In genomic region chr19:18015371-18015770, GRCm38 (mm10) we compare ENCODE assay signal across 23 mouse cellular contexts.
"Had no signal": no experiment of that assay in that cellular context is flagged by ENCODE, and none has a peak within 500 bp of the region (broad histone marks: within the 10 kb centered on the region; RNA-seq: fewer than 3 reads in every experiment).

No protein-coding gene starts in this region.

- H3K9ac ChIP-seq: kidney, embryonic 15.5 days; limb, embryonic 12.5 days; limb, embryonic 15.5 days; liver, embryonic 14.5 days; liver, postnatal 0 days; midbrain, embryonic 13.5 days; neural tube, embryonic 13.5 days; stomach, embryonic 15.5 days had no signal

- H3K4me3 ChIP-seq: kidney, embryonic 15.5 days; left cerebral cortex, adult 2 months; limb, embryonic 12.5 days; limb, embryonic 15.5 days; megakaryocyte, embryonic 14.5 days; midbrain, embryonic 10.5 days; midbrain, embryonic 13.5 days; myocyte; neural tube, embryonic 13.5 days; stomach, embryonic 15.5 days had no signal

- H3K4me1 ChIP-seq: kidney, embryonic 15.5 days; limb, embryonic 12.5 days; limb, embryonic 15.5 days; megakaryocyte, embryonic 14.5 days; midbrain, embryonic 10.5 days; midbrain, embryonic 13.5 days; neural tube, embryonic 13.5 days; stomach, embryonic 15.5 days had no signal

- ATAC-seq: liver, postnatal 0 days; midbrain, embryonic 13.5 days; midbrain, embryonic 16.5 days had no signal

- H3K36me3 ChIP-seq: kidney, embryonic 15.5 days; limb, embryonic 12.5 days; limb, embryonic 15.5 days; midbrain, embryonic 10.5 days; midbrain, embryonic 13.5 days; neural tube, embryonic 13.5 days; stomach, embryonic 15.5 days had no signal

- H3K9me3 ChIP-seq: kidney, embryonic 15.5 days; limb, embryonic 12.5 days; limb, embryonic 15.5 days; midbrain, embryonic 10.5 days; midbrain, embryonic 13.5 days; neural tube, embryonic 13.5 days; stomach, embryonic 15.5 days had no signal

- H3K27ac ChIP-seq: kidney, embryonic 15.5 days; left cerebral cortex, adult 2 months; limb, embryonic 12.5 days; limb, embryonic 15.5 days; liver, embryonic 14.5 days; midbrain, embryonic 10.5 days; midbrain, embryonic 13.5 days; neural tube, embryonic 13.5 days; stomach, embryonic 15.5 days had no signal

- H3K27me3 ChIP-seq: kidney, embryonic 15.5 days; limb, embryonic 12.5 days; limb, embryonic 15.5 days; megakaryocyte, embryonic 14.5 days; midbrain, embryonic 13.5 days; neural tube, embryonic 13.5 days; stomach, embryonic 15.5 days had no signal

- DNase-seq: kidney, postnatal 10 days; kidney, postnatal 36 days; layer of hippocampus, postnatal 36 days; left cerebral cortex, postnatal 4 days; liver, postnatal 0 days; lung, postnatal 36 days; retina, postnatal 1 day; right cerebral cortex, postnatal 25 days; spleen, adult 18-20 months; thymus, postnatal 25 days had no signal

- H3K4me2 ChIP-seq: kidney, embryonic 15.5 days; limb, embryonic 12.5 days; limb, embryonic 15.5 days; liver, embryonic 11.5 days; midbrain, embryonic 13.5 days; neural tube, embryonic 13.5 days; stomach, embryonic 15.5 days had no signal
